Mouse (Mus musculus) monocyte, adult 5-6 weeks (primary cell): ENCODE data around the gene Cmah. TPM values are rescaled to one million over a fixed set of nuclear protein-coding genes. Genes with fewer than 3 reads are reported as not detected.
"Not testable (repeated sequence)": the region's sequence is repeated elsewhere in the genome, so short reads cannot be mapped to it uniquely, and the experiment has no call there.

Source experiments
- ATAC-seq: fragments of 153-309, 156-312 bp; replicated peaks from 2 replicates; pipeline ENCODE4 v1.8.0; 2017; ENCODE audit warnings: mild to moderate bottlenecking; ENCODE audit not compliant: low TSS enrichment, insufficient number of reproducible peaks, severe bottlenecking, poor library complexity, low FRiP score
- total RNA-seq: library from RNA; stranded (forward); fragments of 200-1000, 200-491, 200-594 nt; gene quantifications from 3 replicates; pipeline ENCODE4 v1.2.3, GENCODE M21; 2017

Cmah gene
- total RNA-seq, 1 experiment from 2014 or later = 25.3 TPM

GRCm38 (mm10) chr13:24337874-24338273 is 10.7 kb downstream of the Cmah start:
- ATAC-seq = peak; percentile 57; the same call in 1 of the 2 replicates

GRCm38 (mm10) chr13:24338343-24338861 is 11.2 kb downstream of the Cmah start:
- ATAC-seq = peak; percentile 83

GRCm38 (mm10) chr13:24339907-24340306 is 12.7 kb downstream of the Cmah start:
- ATAC-seq = no peak

GRCm38 (mm10) chr13:24340462-24340861 is 13.3 kb downstream of the Cmah start:
- no peak for ATAC-seq

GRCm38 (mm10) chr13:24342091-24342490 is 14.9 kb downstream of the Cmah start:
- no peak for ATAC-seq

- ATAC-seq = no peak
Observed at GRCm38 (mm10) chr13:24353004-24353403, 25.8 kb downstream of the Cmah start.

- ATAC-seq = no peak
Observed at GRCm38 (mm10) chr13:24354751-24355150, 27.5 kb downstream of the Cmah start.

- no peak for ATAC-seq
Observed at GRCm38 (mm10) chr13:24359181-24359580, 32.0 kb downstream of the Cmah start.

GRCm38 (mm10) chr13:24365191-24365590 is 38.0 kb downstream of the Cmah start:
- ATAC-seq = no peak

- no peak for ATAC-seq
Observed at GRCm38 (mm10) chr13:24372893-24373599, 45.8 kb downstream of the Cmah start.

GRCm38 (mm10) chr13:24374606-24375005 is 47.4 kb downstream of the Cmah start:
- not testable (repeated sequence) for ATAC-seq

- no peak for ATAC-seq
Observed at GRCm38 (mm10) chr13:24375320-24376203, 48.4 kb downstream of the Cmah start.

GRCm38 (mm10) chr13:24380713-24381112 is 53.5 kb downstream of the Cmah start:
- ATAC-seq = no peak

GRCm38 (mm10) chr13:24383885-24384284 is 56.7 kb downstream of the Cmah start:
- no peak for ATAC-seq

- ATAC-seq = no peak
Observed at GRCm38 (mm10) chr13:24391892-24392291, 64.7 kb downstream of the Cmah start.

GRCm38 (mm10) chr13:24392655-24393054 is 65.5 kb downstream of the Cmah start:
- 0 out of 2 replicates have a peak, but pooled peaks have one; percentile 43 for ATAC-seq

GRCm38 (mm10) chr13:24393055-24393454 is 65.9 kb downstream of the Cmah start:
- peak; percentile 78 for ATAC-seq

- no peak for ATAC-seq
Observed at GRCm38 (mm10) chr13:24395815-24396214, 68.6 kb downstream of the Cmah start.

- ATAC-seq = no peak
Observed at GRCm38 (mm10) chr13:24397181-24397580, 70.0 kb downstream of the Cmah start.
